Mouse (Mus musculus) urinary bladder, postnatal 36 days (tissue): ENCODE data around the gene Maml3.

ENCODE experiments used
- DNase-seq, 2 experiments: peaks; one replicate each; pipeline ENCODE4 v3.0.0; 2022; ENCODE audit warnings: low spot score in 2 of 2, mixed read lengths in 1 of 2

The Maml3 gene

GRCm38 (mm10) chr3:51670414-51671070 is 434.3 kb downstream of the Maml3 start:
- DNase-seq, result no peak

- no peak for DNase-seq
Measured at GRCm38 (mm10) chr3:51668607-51669006, 436.3 kb downstream of the Maml3 start.

- no peak for DNase-seq
Measured at GRCm38 (mm10) chr3:51662557-51662956, 442.3 kb downstream of the Maml3 start.

- no peak for DNase-seq
Measured at GRCm38 (mm10) chr3:51661880-51662550, 442.9 kb downstream of the Maml3 start.

- no peak for DNase-seq
Measured at GRCm38 (mm10) chr3:51661376-51661775, 443.5 kb downstream of the Maml3 start.

GRCm38 (mm10) chr3:51660821-51661276 is 444.0 kb downstream of the Maml3 start:
- peak in 1 of 2 experiments; percentile 58 for DNase-seq

- DNase-seq, result no peak
Measured at GRCm38 (mm10) chr3:51660060-51660459, 444.8 kb downstream of the Maml3 start, which contains the start of gene Mgst2. Mgst2 (plus strand) TSS chr3:51660360.

- no peak for DNase-seq
Measured at GRCm38 (mm10) chr3:51659415-51659814, 445.5 kb downstream of the Maml3 start.

- no peak for DNase-seq
Measured at GRCm38 (mm10) chr3:51654303-51655055, 450.4 kb downstream of the Maml3 start.

- DNase-seq, result peak in 1 of 2 experiments; percentile 45
Measured at GRCm38 (mm10) chr3:51652701-51653100, 452.2 kb downstream of the Maml3 start.

- peak; percentile 74 to 81 for DNase-seq
Measured at GRCm38 (mm10) chr3:51652292-51652691, 452.6 kb downstream of the Maml3 start.

- no peak for DNase-seq
Measured at GRCm38 (mm10) chr3:51651149-51651548, 453.7 kb downstream of the Maml3 start.

GRCm38 (mm10) chr3:51649986-51650385 is 454.9 kb downstream of the Maml3 start:
- DNase-seq, result no peak

GRCm38 (mm10) chr3:51649426-51649825 is 455.4 kb downstream of the Maml3 start:
- DNase-seq, result no peak

- peak; percentile 70 to 77 for DNase-seq
Measured at GRCm38 (mm10) chr3:51648037-51648664, 456.7 kb downstream of the Maml3 start.

GRCm38 (mm10) chr3:51647356-51647755 is 457.5 kb downstream of the Maml3 start:
- no peak for DNase-seq

- no peak for DNase-seq
Measured at GRCm38 (mm10) chr3:51646301-51646700, 458.6 kb downstream of the Maml3 start.

GRCm38 (mm10) chr3:51645484-51645883 is 459.4 kb downstream of the Maml3 start:
- DNase-seq, result no peak

GRCm38 (mm10) chr3:51638260-51638659 is 466.6 kb downstream of the Maml3 start:
- no peak for DNase-seq

- DNase-seq, result no peak
Measured at GRCm38 (mm10) chr3:51637326-51637725, 467.6 kb downstream of the Maml3 start.

- DNase-seq, result no peak
Measured at GRCm38 (mm10) chr3:51636700-51637099, 468.2 kb downstream of the Maml3 start.

GRCm38 (mm10) chr3:51635960-51636359 is 468.9 kb downstream of the Maml3 start:
- no peak for DNase-seq
